Mouse (Mus musculus): ENCODE results near the gene Pcna.
A peak's percentile ranks its signal among the peaks of the same experiment; 100 is the strongest.
"Not testable (repeated sequence)": the region's sequence is repeated elsewhere in the genome, so short reads cannot be mapped to it uniquely, and the experiment has no call there.

Gene Pcna

GRCm38 (mm10) chr2:132252542-132253528, at the start of gene Pcna:
TSS of gene Pcna (minus strand) at chr2:132253314.
- DNase-seq (ENCODE audit: low read depth, low spot score), result peak; percentile 98

- DNase-seq (ENCODE audit: low read depth, low spot score), result no peak
These were observed 48.3 kb upstream of the Pcna start for GRCm38 (mm10) chr2:132301436-132301835.

GRCm38 (mm10) chr2:132298250-132298649, 45.1 kb upstream of the Pcna start:
- DNase-seq (ENCODE audit: low read depth, low spot score), result no peak

DNA sequence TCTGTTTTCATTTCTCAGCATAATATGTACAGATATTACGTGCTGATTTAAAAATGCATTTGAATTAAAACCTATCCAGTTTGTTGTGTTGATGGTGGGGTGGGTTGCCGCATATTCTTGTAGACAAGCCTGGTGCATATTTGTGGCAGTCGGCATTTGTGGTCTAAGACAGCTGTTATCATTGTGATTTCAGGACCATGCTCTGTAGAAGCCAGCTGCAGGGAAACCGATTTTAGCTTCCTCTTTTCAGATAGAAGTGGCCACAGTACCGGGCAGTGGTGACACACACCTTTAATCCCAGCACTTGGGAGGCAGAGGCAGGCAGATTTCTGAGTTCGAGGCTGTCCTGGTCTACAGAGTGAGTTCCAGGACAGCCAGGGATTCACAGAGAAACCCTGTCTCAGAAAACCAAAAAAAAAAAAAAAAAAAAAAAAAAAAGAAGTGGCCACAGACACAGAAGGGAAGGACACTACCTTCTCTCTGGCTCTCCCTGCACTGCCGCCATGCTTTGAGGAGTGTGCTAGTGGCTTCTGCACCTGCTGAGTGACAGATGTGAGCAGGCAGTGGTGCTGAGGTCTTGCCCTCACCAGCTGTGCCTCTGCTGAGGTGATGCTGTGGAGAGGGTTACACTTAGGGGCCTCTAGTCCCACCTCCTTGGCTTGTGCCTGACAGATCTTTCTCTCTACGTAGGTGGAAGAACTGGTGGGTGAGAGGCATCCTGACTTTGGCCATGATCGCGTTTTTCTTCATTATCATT, 40.8 kb upstream of the Pcna start:
- DNase-seq (ENCODE audit: low read depth, low spot score), result no peak

GRCm38 (mm10) chr2:132292083-132292482, 39.0 kb upstream of the Pcna start:
- DNase-seq (ENCODE audit: low read depth, low spot score), result no peak

- no peak for DNase-seq (ENCODE audit: low read depth, low spot score)
These were observed 38.2 kb upstream of the Pcna start for GRCm38 (mm10) chr2:132291265-132291664.

GRCm38 (mm10) chr2:132290808-132291207, 37.7 kb upstream of the Pcna start:
- no peak for DNase-seq (ENCODE audit: low read depth, low spot score)

GRCm38 (mm10) chr2:132289213-132289612, 36.1 kb upstream of the Pcna start:
- not testable (repeated sequence) for DNase-seq (ENCODE audit: low read depth, low spot score)

- no peak for DNase-seq (ENCODE audit: low read depth, low spot score)
These were observed 33.4 kb upstream of the Pcna start for GRCm38 (mm10) chr2:132286376-132287076.

DNA sequence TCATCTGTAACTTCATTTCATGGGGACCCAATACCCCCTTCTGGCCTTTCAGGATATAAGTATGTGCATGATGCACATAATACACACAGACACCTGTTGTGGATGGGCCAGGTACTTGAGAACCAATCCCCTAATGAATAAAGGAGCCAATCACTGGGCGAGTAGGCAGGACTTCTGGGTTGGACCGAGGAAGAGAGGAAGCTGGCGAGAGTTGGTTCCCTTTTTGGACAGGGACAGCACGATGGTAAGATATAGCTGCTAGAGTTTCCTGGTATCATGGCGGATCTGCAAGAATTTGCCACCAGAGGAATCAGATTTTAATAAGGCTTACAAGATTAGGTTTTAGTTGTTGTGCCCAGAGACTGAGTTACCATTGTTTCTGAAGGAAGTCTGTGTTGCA, 32.6 kb upstream of the Pcna start:
- DNase-seq (ENCODE audit: low read depth, low spot score), result not testable (repeated sequence)

DNA sequence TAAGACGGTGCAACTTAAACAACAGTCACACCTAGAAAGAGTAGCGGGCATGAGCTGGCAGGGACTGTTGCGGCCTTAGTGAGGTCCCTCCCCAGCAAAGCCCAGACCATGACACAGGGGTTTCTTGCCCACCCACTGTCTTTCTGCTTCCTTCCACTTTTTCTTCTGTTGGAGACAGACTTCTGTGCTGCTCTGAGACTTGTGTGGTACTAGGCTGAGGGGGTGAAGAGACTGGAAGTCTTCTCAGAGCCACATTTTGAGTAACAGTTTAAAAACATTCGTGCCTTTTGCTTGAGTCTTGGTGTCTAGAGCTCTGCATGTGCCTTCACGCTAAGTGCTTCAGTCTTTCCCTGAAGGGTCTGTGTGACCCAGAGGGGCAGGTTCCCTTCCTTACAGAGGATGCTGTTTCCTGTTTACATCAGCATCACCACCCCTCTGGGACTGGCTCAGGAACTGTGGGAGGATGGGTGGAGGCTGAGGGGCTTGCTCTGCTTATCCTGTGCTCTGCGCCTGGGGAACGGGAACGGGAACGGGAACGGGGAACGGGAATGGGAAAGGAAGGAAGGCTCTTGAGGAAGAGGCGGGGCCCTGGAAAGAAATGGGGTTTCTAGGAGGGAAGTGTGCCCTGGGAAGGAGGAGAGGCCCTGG, 31.5 kb upstream of the Pcna start:
- no peak for DNase-seq (ENCODE audit: low read depth, low spot score)

DNA sequence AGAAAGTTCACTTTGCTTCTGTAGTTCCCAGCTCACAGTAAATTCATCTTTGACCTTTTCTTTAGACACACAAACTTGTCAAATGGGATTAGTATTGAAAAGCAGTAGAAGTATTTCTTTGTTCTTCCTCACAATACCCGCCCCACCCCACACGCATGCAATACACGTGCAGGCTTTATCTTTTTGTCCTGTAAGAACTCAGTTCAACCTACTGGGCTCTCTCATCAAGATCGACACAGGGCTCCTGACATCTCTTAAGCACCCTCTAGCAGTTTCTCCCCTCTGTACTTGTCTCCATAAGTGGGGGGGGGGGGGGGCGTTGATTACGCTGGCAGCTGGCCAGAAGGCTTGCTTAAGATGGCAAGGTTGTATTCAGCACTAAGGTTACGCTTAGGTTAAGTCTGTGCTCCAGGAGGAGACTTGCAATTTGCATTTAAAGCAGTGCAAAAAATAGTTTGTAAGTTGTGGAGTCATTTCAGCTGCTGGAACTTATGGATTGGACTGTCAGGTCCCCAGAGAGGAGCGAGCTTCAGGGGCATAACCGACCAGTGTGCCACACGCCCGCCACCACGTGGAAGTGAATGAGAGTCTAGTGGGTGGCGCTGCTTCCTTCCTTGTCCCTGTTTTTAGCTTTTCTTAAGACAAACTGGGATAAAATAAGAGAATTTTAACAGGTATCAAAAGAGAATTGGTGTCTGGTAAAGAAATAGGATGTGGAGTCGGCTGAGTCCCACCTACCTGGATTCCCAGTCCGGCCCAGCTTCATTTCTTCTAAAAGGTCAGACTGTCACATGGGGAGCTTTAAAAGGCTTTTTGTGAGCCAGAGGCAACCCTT, 30.3 kb upstream of the Pcna start:
- DNase-seq (ENCODE audit: low read depth, low spot score), result no peak

DNA sequence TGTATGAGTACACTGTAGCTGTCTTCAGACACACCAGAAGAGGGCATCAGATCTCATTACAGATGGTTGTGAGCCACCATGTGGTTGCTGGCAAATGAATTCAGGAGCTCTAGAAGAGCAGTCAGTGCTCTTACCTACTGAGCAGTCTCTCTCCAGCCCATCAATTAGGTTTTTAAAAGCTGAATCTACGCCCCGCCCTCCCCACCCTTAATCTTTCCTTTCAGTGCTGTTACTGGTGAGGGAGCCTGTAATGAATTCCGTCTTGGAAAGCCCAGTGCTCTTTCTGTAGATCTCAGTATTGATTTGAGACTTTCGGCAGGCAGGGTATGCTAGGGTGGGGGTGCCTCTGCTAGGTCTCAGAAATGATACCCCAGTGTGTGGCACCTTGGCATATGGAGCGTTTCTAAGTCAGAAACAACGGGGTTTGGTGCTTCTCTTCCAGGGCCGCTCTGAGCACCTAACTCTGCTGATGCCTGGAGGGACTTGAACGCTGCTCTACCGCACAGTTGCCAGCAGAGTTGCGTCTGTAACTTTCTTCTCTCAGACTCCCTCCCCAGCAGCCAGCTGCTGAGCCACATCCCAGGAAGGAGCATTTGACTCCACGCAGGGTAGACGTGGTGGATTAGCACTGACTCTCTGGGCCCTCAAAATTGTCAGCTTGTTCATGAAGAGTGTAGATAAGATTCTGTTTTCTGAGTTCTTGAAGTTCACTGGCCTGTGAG, 29.5 kb upstream of the Pcna start:
- DNase-seq (ENCODE audit: low read depth, low spot score), result no peak

DNA sequence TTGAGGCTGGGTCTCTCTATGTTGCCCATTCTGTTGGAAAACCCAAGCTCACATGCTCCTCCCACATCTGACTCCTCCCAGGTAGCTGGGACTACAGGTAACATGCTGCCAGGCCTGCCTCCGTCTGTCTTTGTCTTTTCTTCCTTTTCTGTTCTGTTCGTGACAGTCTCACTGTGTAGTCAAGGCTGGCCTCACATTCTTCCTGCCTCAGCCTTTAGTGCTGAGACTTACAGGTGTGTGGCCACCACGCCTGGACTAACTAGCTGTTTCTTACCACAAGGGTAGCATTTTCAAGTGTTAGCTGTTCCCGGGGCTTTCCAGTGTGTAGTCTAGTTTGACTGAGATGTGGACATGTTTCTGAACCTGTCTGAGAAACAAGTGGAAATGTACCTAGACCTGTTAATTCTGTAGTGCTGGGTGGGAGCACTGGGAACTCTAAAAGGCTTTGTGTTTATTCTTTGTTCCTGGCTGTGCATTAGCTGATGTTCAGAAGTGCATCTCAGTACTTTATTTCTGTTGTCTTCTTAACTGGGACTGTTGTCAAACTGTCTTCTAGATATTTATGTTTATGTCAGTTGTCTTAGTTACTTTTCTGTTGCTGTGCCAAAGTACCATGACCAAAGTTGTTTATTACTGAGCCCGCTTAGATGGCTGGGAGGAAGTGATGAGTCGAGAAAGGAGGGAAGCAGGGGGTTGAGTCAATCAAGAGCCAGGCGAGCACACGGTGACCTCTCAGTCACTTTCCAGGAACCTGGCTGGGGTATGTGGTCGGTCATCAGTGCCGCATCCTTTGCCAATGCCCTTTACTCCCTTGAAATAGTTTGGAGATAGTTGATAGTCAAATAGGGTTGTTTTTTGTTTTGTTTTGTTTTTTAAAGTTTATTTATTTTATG, 28.7 kb upstream of the Pcna start:
- DNase-seq (ENCODE audit: low read depth, low spot score), result no peak

DNA sequence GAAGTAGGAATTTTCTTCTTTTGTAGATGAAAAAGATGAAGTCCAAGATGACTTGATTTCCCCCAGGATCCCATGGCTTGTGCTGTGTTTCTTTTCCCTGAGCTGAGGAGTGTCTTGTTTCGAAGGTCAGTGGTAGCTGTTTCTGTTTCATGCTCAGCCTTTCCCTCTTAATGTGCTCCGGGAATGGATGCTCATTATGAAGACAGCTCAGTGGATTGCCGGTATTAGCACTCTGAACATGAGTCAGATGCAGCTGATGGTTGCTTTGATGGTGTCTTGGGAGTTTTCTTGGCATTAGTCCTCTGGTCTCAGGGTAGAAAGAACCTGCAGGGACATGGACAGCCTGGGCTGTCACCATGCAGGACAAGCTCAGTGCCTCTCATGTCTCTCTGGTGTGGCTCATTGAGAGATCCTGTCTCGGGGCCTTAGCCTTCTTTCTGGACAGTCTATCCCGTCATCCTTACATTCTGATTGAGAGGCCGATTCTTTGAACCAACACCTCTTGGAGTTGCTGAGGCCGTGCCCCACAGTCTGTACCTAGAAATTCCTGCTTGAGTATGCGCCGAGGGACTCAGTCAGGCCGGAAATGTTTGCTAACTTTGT, 27.5 kb upstream of the Pcna start:
- DNase-seq (ENCODE audit: low read depth, low spot score), result no peak

DNA sequence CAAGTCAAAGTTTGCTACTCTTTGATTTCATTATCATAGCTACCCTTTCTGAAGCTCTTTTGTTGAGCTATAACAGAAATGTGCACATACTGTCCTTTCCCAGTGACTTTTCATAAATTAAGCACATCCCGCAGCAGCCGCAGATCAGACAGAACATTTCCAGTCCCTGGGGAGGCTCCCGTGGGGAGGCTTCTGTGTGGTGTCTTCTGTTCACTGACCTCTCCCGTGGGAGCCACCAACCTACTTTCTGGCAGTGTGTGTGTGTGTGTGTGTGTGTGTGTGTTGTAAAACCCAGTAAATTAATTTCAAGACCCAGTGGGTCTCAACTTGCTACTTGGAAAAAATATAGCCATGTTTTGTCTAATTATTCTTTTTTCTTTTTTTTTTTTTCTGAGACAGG, 26.9 kb upstream of the Pcna start:
- no peak for DNase-seq (ENCODE audit: low read depth, low spot score)

GRCm38 (mm10) chr2:132279336-132279882, 26.3 kb upstream of the Pcna start:
- no peak for DNase-seq (ENCODE audit: low read depth, low spot score)

DNA sequence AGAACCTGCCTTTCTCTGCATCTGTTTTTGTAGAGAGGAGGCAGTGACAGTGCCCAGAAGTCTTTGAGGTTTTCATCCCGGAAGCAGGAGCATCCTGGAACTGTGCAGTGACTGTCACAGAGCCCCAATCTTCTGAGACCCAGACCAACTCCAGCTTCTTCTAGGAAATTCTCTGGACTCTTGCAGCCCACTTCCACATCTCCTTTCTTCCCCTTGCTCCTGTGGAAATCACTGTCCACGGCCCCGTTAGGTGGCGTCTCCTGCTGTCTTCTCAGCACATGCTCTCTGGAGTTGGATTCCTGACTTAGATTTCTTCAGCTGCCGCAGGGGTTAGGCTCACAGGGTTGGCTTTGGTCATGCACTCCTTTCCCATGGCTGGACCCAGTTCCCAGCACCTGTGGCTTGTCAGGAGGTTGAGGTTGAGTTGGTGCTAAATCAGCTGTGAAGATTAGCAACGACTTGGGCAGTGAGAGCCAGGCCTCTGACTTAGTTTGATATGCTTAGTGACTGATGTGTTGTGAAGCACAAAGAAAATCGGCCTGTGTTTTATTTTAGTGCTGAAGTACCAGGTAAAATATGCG, 25.2 kb upstream of the Pcna start:
- DNase-seq (ENCODE audit: low read depth, low spot score), result no peak

All from WW6 (cell line).